Mouse (Mus musculus) retina, postnatal 7 days (tissue): ENCODE results near the gene Kdm2b.

ENCODE experiments used
- DNase-seq: peaks from one replicate; pipeline ENCODE4 v3.0.0-alpha.2; 2012; ENCODE audit warnings: low read depth, low spot score

The Kdm2b gene

GRCm38 (mm10) chr5:122989551-122990330, at the start of gene Kdm2b:
TSS of gene Kdm2b (minus strand) at chr5:122989823.
- no peak for DNase-seq

GRCm38 (mm10) chr5:123039120-123039752, 49.6 kb upstream of the Kdm2b start:
- no peak for DNase-seq

- no peak for DNase-seq
Observed at GRCm38 (mm10) chr5:123038115-123038514, 48.5 kb upstream of the Kdm2b start.

- no peak for DNase-seq
Observed at GRCm38 (mm10) chr5:123035564-123035963, 45.9 kb upstream of the Kdm2b start.

GRCm38 (mm10) chr5:123035089-123035488, 45.5 kb upstream of the Kdm2b start:
- no peak for DNase-seq

- peak; percentile 73 for DNase-seq
Observed at GRCm38 (mm10) chr5:123033646-123034160, 44.1 kb upstream of the Kdm2b start.

- no peak for DNase-seq
Observed at GRCm38 (mm10) chr5:123031312-123031711, 41.7 kb upstream of the Kdm2b start.

GRCm38 (mm10) chr5:123029729-123030128, 40.1 kb upstream of the Kdm2b start:
- DNase-seq = no peak

GRCm38 (mm10) chr5:123027436-123027835, 37.8 kb upstream of the Kdm2b start:
- DNase-seq = no peak

GRCm38 (mm10) chr5:123026414-123026813, 36.8 kb upstream of the Kdm2b start:
- DNase-seq = no peak

- DNase-seq = no peak
Observed at GRCm38 (mm10) chr5:123024965-123025573, 35.4 kb upstream of the Kdm2b start.

- no peak for DNase-seq
Observed at GRCm38 (mm10) chr5:123024312-123024711, 34.7 kb upstream of the Kdm2b start.

GRCm38 (mm10) chr5:123023049-123023448, 33.4 kb upstream of the Kdm2b start:
- no peak for DNase-seq

GRCm38 (mm10) chr5:123021438-123021837, 31.8 kb upstream of the Kdm2b start:
- no peak for DNase-seq

- no peak for DNase-seq
Observed at GRCm38 (mm10) chr5:123020426-123020825, 30.8 kb upstream of the Kdm2b start.

GRCm38 (mm10) chr5:123019336-123020016, 29.9 kb upstream of the Kdm2b start:
- DNase-seq = no peak

- DNase-seq = no peak
Observed at GRCm38 (mm10) chr5:123017504-123017903, 27.9 kb upstream of the Kdm2b start.

- DNase-seq = no peak
Observed at GRCm38 (mm10) chr5:123015915-123016314, 26.3 kb upstream of the Kdm2b start.

- DNase-seq = peak; percentile 93
Observed at GRCm38 (mm10) chr5:123014753-123015701, 25.4 kb upstream of the Kdm2b start, which contains the start of gene Orai1. TSS of gene Orai1 (plus strand) at chr5:123015074.

- DNase-seq = peak; percentile 56
Observed at GRCm38 (mm10) chr5:123013599-123014315, 24.1 kb upstream of the Kdm2b start.
